Mouse (Mus musculus): ENCODE results near the gene Med25. TPM values are rescaled to one million over a fixed set of nuclear protein-coding genes. Genes with fewer than 3 reads are reported as not detected.

The Med25 gene
- polyA plus RNA-seq, 1 experiment from 2014 or later, result 223 TPM

DNA sequence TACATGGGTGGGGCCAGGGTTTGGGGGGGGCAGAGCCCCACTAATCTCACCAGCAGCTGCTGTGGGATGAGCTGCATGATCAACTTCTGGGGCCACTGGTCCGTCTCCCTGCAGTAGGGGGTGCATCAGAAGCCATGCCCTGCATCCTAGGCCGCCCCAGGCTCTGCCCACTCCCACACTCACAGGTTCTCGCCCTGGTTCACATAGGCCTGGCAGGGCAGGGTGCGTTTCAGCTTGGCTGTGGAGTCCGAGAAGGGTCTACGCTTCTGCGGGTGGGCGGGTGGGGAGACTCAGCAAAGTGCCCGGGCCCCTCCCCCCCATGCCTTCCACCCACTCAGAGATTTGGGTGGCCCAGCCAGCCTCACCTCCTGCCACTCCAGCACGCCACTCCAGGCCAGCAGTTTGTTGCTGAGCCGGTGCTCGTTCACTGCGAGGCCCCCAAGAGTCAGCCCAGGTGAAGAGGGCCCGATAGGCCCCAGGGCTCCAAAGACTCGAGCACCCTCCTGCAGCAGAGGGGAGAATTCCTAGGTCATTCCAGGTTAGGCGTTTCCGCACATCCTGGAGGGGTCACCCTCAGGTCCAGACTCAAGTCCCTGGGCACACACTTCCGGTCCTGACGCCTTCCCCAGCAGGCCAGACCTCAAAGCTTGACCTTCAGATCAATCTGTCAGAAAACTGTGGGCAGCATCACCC lies 25.4 kb downstream of the Med25 start:
- H3K4me1 ChIP-seq (replicated peaks), result peaks cover 59% of the 10 kb centered on the region
- no peaks in the 10 kb centered on the region for H3K9me3 ChIP-seq
- no peak for DNase-seq (ENCODE audit: low spot score)
- WGBS, result 79% methylated on average over 19 of the region's 19 CpGs
- no peaks in the 10 kb centered on the region for H3K27me3 ChIP-seq (ENCODE audit: insufficient read depth, poor library complexity, severe bottlenecking)
- peaks cover 60% of the 10 kb centered on the region for H3K36me3 ChIP-seq
- H3K27ac ChIP-seq, result peak overlapping the region; percentile 29
- H3K4me3 ChIP-seq, result peak overlapping the region; percentile 95

DNA sequence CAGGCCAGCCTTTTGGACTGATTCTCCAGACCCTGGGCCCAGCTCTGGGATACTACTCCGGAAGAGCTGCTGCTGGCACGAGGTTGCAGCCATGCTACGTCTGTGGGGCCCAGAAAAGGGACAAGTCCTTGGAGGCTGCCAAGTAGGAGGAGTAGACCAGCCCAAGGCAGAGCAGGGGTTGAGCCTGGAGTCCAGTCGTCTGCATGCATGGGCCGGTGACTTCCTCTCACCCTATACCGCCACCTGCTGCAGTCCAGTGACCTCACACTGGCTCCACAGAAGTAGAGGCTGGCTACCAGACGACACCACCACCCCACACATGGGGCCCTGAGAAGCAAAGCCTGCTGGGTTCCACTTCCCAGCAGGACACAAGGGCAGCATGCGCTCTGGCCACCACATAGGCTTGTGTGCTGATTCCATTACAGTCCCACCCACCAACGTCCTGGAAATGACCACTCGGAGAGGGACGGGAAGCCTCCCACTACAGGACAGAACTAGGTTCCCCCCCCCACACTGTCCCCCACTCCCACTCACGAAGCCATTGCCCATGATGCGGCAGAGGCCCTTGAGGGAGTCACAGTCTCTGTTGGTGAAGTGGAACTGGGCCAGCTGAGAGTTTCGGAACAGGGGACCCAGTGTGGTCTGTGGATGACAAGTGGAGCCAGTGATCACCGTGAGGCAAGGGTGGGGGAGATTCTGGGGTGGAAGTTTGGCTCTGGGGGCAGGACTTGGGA lies 26.1 kb downstream of the Med25 start:
- H3K9me3 ChIP-seq, result no peaks in the 10 kb centered on the region
- H3K27me3 ChIP-seq (ENCODE audit: insufficient read depth, poor library complexity, severe bottlenecking), result no peaks in the 10 kb centered on the region
- H3K4me3 ChIP-seq, result peak overlapping the region; percentile 95
- WGBS, result 73% methylated on average over 15 of the region's 15 CpGs
- no peak for DNase-seq (ENCODE audit: low spot score)
- peaks cover 67% of the 10 kb centered on the region for H3K36me3 ChIP-seq
- no peak overlapping the region for H3K27ac ChIP-seq
- peaks cover 60% of the 10 kb centered on the region for H3K4me1 ChIP-seq (replicated peaks)

DNA sequence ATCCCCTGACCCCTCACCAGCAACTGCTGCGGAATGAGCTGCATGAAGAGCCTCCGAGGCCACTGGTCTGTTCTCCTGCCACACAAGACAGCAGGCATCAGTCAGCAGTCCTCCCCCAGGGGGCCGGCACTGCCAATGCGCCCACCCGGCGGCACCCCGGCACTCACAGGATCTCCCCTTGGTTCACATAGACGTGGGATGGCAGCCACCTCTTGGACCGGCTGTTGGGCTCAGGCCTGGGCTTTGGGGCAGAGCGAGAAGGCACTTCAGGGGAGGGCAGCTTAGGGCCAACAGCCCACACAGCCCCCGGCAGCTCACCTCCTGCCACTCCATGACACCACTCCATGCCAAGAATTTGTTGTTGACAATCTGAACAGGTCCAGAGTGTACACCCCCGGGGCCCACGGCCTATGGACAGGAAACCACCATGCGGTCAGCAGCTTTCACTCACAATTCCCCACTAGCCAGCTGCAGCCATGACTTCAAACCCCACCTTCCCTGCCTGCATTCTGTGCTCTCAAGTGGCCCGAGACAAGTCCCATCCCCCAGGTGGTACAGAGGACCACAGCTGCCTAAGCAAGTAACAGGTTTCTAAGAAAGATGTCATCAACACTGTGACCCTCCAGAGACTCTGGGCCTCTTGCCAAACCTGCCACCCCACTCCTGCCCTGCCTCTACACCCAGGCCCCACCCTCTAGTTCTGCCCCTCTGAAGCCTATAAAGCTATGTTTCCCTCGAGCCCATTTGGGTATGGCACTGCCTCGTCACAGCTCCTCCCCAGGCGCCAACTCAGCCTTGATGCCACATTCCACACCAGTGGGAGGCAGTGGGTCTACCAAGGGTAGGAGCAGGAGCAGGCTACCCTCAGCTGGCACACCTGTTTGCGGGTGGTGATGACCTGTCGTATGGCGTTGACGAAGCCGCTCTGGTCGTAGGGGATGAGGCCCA lies 27.6 kb downstream of the Med25 start:
- peak overlapping the region; percentile 20; the same call in 1 of the 2 replicates for H3K4me3 ChIP-seq
- H3K36me3 ChIP-seq, result peaks cover 82% of the 10 kb centered on the region
- DNase-seq (ENCODE audit: low spot score), result no peak
- WGBS, result 88% methylated on average over 24 of the region's 24 CpGs
- H3K27me3 ChIP-seq (ENCODE audit: insufficient read depth, poor library complexity, severe bottlenecking), result no peaks in the 10 kb centered on the region
- H3K9me3 ChIP-seq, result no peaks in the 10 kb centered on the region
- H3K27ac ChIP-seq, result no peak overlapping the region
- H3K4me1 ChIP-seq (replicated peaks), result peaks cover 61% of the 10 kb centered on the region

DNA sequence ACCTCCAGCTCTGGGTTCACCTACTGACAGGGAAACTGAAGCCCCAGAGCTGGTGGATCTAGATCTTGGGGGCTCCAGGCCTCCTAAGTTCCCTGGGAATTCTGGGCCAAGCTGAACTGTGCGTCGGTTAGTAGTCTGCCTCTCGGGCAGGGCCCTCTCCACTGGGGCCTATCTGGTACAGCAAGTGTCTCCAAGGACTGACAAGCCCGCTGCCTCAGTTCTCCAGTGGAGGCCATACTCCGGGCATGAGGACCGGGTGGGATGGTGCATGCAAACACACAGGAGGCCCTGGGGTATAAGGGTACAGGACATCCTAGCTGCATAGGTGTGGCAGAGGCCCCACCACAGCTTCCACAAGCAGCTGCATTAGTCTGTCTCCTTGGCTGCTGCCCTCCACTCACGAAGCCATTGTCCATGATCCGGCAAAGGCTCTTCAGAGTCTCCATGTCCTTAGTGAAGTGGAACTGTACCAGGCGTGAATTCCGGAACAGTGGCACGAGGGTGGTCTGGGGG lies 28.5 kb downstream of the Med25 start:
- Histone ChIP-seq H3K4me3 (peak overlapping the region; percentile 20; the same call in 1 of the 2 replicates), H3K36me3 (peaks cover 90% of the 10 kb centered on the region), H3K9me3 (no peaks in the 10 kb centered on the region), H3K27me3 (ENCODE audit: insufficient read depth, poor library complexity, severe bottlenecking) (no peaks in the 10 kb centered on the region), H3K4me1 (replicated peaks) (peaks cover 61% of the 10 kb centered on the region), H3K27ac (no peak overlapping the region)
- DNase-seq (ENCODE audit: low spot score), result no peak
- WGBS, result 91% methylated on average over 11 of the region's 11 CpGs

DNA sequence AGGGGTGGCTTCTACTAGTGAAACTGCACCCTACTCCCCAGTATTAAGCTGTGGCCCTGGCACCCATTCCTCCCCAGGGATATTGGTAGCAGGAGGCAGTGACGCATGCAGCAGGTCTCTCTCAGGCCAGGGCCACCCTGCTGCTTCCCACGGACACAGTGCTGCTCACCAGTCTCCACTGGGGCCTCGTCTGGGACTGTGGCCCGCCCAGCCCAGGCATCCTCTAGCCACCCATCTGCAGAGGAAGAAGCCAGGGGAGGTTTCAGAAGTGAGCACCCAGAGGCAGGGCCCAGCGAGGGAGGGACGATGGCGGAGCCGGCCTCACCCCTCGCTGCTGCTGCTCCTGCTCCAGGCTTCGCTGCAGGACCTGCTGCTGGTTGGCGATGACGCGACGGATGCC lies 29.3 kb downstream of the Med25 start:
- H3K36me3 ChIP-seq, result peaks cover 90% of the 10 kb centered on the region

DNA sequence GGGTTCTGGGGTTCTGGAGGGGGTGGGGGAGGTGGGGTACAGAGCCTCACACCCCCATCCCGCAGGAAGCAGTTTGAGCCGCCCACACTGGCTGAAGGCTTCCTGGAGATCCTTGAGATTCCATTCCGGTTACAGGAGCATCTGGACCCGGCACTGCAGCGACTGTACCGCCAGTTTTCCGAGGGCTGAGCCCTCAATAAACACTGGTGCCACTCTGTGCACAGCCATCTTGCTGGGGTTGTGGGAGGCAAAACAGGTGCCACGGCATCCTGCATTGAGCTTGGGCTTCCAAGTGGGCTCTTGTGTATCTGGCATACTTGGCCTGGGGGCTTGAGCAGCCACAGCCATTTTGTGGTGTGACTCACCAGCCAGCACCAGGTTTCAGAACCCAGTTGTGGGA lies 30.1 kb downstream of the Med25 start:
- no peak overlapping the region for H3K4me3 ChIP-seq
- peaks cover 63% of the 10 kb centered on the region for H3K4me1 ChIP-seq (replicated peaks)
- DNase-seq (ENCODE audit: low spot score), result no peak
- 92% methylated on average over 8 of the region's 8 CpGs for WGBS
- no peaks in the 10 kb centered on the region for H3K27me3 ChIP-seq (ENCODE audit: insufficient read depth, poor library complexity, severe bottlenecking)
- no peaks in the 10 kb centered on the region for H3K9me3 ChIP-seq
- H3K36me3 ChIP-seq, result peaks cover 83% of the 10 kb centered on the region
- no peak overlapping the region for H3K27ac ChIP-seq

More for the DNA sequence above, 29.3 kb downstream of the Med25 start:
- no peak for DNase-seq (ENCODE audit: low spot score)
- Histone ChIP-seq H3K4me1 (replicated peaks) (peaks cover 63% of the 10 kb centered on the region), H3K27me3 (ENCODE audit: insufficient read depth, poor library complexity, severe bottlenecking) (no peaks in the 10 kb centered on the region), H3K9me3 (no peaks in the 10 kb centered on the region), H3K27ac (no peak overlapping the region), H3K4me3 (peak overlapping the region; percentile 20; the same call in 1 of the 2 replicates)
- 93% methylated on average over 14 of the region's 14 CpGs for WGBS

DNA sequence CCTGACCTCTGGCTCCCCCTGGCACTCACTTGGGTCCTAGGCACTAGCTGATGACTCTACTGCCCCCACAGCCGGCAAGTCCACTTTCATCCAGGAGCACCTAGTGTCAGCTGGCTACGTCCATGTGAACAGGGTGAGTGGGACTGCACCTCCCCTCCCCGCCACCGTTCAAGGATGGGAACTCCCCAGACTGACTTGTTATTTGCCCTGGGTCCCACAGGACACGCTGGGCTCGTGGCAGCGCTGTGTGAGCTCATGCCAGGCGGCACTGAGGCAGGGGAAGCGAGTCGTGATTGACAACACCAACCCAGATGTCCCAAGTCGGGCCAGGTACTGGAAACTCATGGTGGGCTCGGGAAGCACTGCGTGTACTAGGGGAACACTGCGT lies 31.1 kb downstream of the Med25 start:
- H3K27ac ChIP-seq, result peak overlapping the region; percentile 50; the same call in 1 of the 2 replicates
- no peaks in the 10 kb centered on the region for H3K27me3 ChIP-seq (ENCODE audit: insufficient read depth, poor library complexity, severe bottlenecking)
- WGBS, result 89% methylated on average over 14 of the region's 14 CpGs
- peaks cover 63% of the 10 kb centered on the region for H3K4me1 ChIP-seq (replicated peaks)
- H3K4me3 ChIP-seq, result 0 out of 2 replicates have a peak overlapping the region, but pooled peaks have one; percentile 29
- H3K36me3 ChIP-seq, result peaks cover 73% of the 10 kb centered on the region
- no peaks in the 10 kb centered on the region for H3K9me3 ChIP-seq
- no peak for DNase-seq (ENCODE audit: low spot score)

DNA sequence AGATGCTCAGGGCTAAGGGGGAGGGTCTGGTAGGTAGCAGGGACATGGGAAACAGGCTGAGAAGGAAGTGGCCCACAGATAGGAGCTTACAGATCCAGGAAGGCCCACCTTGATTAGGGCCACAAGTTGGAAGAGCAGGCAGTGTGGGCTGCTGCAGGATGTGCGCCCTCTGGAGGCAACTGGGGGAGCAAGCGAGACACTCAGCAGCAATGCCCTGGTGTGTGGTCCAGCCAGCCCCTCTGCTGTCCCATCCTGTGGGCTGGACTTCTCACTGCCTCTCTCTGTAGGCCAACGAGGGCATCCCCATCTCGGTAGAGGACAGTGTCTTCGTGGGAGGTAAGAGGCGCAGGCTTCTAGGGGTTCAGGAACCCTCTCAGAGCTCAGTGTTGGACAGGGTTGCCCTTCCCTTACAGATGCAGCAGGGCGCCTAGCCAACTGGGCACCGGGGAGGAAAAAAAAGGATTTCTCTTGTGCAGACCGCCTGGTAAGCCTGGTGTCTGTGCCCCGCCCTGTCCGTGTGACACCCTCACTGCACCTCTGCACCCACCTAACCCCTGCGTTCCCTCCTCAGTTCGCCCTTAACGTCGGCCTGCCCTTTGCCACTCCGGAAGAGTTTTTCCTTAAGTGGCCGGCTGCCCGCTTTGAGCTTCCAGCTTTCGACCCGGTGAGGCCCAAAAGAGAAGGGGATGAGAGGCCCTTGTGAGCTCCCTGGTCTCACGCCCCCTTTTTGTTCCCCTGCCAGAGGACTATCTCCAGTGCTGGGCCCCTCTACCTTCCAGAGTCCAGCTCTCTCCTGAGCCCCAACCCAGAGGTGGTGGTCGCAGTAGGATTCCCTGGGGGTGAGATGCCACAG lies 31.7 kb downstream of the Med25 start:
- H3K36me3 ChIP-seq, result peaks cover 67% of the 10 kb centered on the region
- no peaks in the 10 kb centered on the region for H3K27me3 ChIP-seq (ENCODE audit: insufficient read depth, poor library complexity, severe bottlenecking)
- peak overlapping the region; percentile 50 for H3K27ac ChIP-seq
- H3K4me3 ChIP-seq, result peak overlapping the region; percentile 29
- WGBS, result 62% methylated on average over 22 of the region's 22 CpGs
- H3K9me3 ChIP-seq, result no peaks in the 10 kb centered on the region
- H3K4me1 ChIP-seq (replicated peaks), result peaks cover 63% of the 10 kb centered on the region
- peak; percentile 83 for DNase-seq (ENCODE audit: low spot score)

DNA sequence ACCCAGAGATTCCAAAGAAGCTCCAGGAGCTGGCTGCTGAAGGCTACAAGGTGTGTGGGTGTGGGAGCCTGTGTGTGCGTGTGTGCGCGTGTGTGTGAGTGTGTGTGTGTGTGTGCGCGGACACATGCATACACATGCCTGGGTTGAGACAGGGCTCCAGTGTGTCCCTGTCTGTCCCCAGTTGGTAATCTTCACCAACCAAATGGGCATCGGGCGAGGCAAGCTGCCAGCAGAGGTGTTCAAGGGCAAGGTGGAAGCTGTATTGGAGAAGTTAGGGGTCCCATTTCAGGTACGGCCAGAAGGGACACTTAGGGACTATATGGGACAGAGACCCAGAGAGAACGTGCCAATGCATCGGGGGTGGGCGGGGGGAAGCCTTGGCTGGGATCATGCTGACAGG lies 32.6 kb downstream of the Med25 start:
- DNase-seq (ENCODE audit: low spot score), result no peak
- Histone ChIP-seq H3K4me1 (replicated peaks) (peaks cover 64% of the 10 kb centered on the region), H3K27ac (no peak overlapping the region), H3K27me3 (ENCODE audit: insufficient read depth, poor library complexity, severe bottlenecking) (no peaks in the 10 kb centered on the region), H3K9me3 (no peaks in the 10 kb centered on the region), H3K4me3 (peak overlapping the region; percentile 29; the same call in 1 of the 2 replicates), H3K36me3 (peaks cover 58% of the 10 kb centered on the region)
- 92% methylated on average over 11 of the region's 11 CpGs for WGBS

DNA sequence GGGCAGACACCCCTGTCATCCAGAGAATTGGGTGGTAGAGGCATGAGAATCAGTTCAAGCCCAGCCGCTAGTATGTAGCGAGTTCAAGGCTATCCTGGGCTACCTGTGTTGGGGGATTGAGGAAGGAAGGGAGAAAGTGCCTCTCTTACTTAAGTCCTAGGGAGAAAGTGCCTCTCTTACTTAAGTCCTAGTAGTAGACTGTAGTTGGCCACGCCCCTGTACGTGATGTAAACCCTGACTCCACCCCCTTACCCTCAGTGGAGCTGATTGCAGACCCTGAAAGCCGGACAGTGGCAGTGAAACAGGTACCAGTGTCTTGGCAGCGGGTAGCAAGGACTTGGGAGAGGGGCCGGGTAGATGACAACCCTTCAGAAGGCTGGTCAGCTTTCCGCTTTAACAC lies 34.6 kb downstream of the Med25 start:
- Histone ChIP-seq H3K4me3 (peak overlapping the region; percentile 91), H3K9me3 (no peaks in the 10 kb centered on the region), H3K4me1 (replicated peaks) (peaks cover 80% of the 10 kb centered on the region), H3K27me3 (ENCODE audit: insufficient read depth, poor library complexity, severe bottlenecking) (no peaks in the 10 kb centered on the region), H3K36me3 (peaks cover 47% of the 10 kb centered on the region), H3K27ac (peak overlapping the region; percentile 95)
- 28% methylated on average over 8 of the region's 8 CpGs for WGBS
- DNase-seq (ENCODE audit: low spot score), result no peak

DNA sequence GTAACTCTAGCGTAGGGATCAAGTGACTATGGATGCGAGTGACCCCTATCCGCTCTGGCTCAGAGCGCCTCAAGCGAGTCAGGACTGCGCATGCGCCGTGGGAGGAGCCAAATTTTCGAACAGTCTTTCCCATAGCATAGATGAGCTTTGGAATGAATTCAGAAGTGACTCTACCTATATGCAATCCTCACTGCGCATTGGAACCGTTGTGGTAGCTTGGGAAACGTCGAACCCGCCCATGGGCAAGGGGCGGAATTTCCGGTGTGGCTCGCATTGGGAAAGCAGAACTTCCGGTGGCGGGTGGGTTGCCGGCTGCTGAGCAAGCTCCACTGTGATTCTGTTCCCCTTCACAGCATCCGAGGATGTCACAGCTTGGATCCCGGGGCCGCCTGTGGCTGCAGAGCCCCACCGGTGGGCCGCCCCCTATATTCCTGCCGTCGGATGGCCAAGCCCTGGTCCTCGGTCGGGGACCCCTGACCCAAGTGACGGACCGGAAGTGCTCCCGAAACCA lies 35.4 kb downstream of the Med25 start, which contains the start of gene Pnkp:
Gene Pnkp, plus strand, starts transcription at position 98 of the 511 bp plus-strand sequence.
- no peaks in the 10 kb centered on the region for H3K9me3 ChIP-seq
- DNase-seq (ENCODE audit: low spot score), result peak; percentile 91
- under 1% methylated on average over 32 of the region's 32 CpGs for WGBS
- peak within 1 kb of the TSS; percentile 95 for H3K27ac ChIP-seq
- peaks cover 47% of the 10 kb centered on the region for H3K36me3 ChIP-seq
- peak within 1 kb of the TSS; percentile 91 for H3K4me3 ChIP-seq
- no peaks in the 10 kb centered on the region for H3K27me3 ChIP-seq (ENCODE audit: insufficient read depth, poor library complexity, severe bottlenecking)
- H3K4me1 ChIP-seq (replicated peaks), result peaks cover 85% of the 10 kb centered on the region

Measured in hindbrain, embryonic 10.5 days (tissue).